Mouse (Mus musculus) lung, embryonic 14.5 days (tissue): ENCODE results near the gene Olfr1128. TPM values are rescaled to one million over a fixed set of nuclear protein-coding genes. Genes with fewer than 3 reads are reported as not detected.
"Not testable (repeated sequence)": the region's sequence is repeated elsewhere in the genome, so short reads cannot be mapped to it uniquely, and the experiment has no call there.

Experiments used
- ATAC-seq: fragments of 200-750 bp; cut with Nextera tagmentation; 2 replicates; pipeline ENCODE4 v1.8.0; 2017; ENCODE audit warnings: mild to moderate bottlenecking, moderate TSS enrichment, moderate library complexity; ENCODE audit not compliant: insufficient read depth
- DNase-seq: peaks from one replicate; pipeline ENCODE4 v3.0.0-alpha.2; 2015
- H3K27ac ChIP-seq: fragments of 300-500 bp; sonication (generic); 2 replicates; pipeline ENCODE4 v1.5.1; 2014; ENCODE audit warnings: low read depth, mild to moderate bottlenecking, moderate library complexity
- H3K27me3 ChIP-seq: fragments of 300-500 bp; sonication (generic); 2 replicates; pipeline ENCODE4 v1.6.1; 2014; ENCODE audit warnings: low read length, control low read depth; ENCODE audit not compliant: insufficient read depth
- H3K36me3 ChIP-seq: fragments of 300-500 bp; sonication (generic); 2 replicates; pipeline ENCODE4 v1.6.1; 2014; ENCODE audit warnings: control low read depth; ENCODE audit not compliant: insufficient read depth
- H3K4me1 ChIP-seq: fragments of 300-500 bp; sonication (generic); 2 replicates; pipeline ENCODE4 v1.6.1; 2014; ENCODE audit warnings: antibody characterized with exemption, control low read depth; ENCODE audit not compliant: insufficient read depth
- H3K4me2 ChIP-seq: fragments of 300-500 bp; sonication (generic); 2 replicates; pipeline ENCODE4 v1.6.1; 2014; ENCODE audit warnings: mild to moderate bottlenecking
- H3K4me3 ChIP-seq: fragments of 300-500 bp; sonication (generic); 2 replicates; pipeline ENCODE4 v1.5.1; 2014; ENCODE audit warnings: low read depth, low read length
- H3K9ac ChIP-seq: fragments of 300-500 bp; sonication (generic); 2 replicates; pipeline ENCODE4 v1.6.1; 2014
- H3K9me3 ChIP-seq: fragments of 300-500 bp; sonication (generic); 2 replicates; pipeline ENCODE4 v1.6.1; 2016; ENCODE audit warnings: low read depth, low read length, control low read depth
- CTCF ChIP-seq: IDR thresholded peaks from 2 replicates; pipeline ENCODE4 v1.5.1; 2016; ENCODE audit warnings: antibody characterized with exemption, low read depth
- WGBS: fragments of 180-500 bp; shearing (Covaris S2); extraction: QIAGEN DNeasy Blood & Tissue Kit; methylation state at CpG from one replicate; pipeline ENCODE4 v1.1.7; 2014; 5-methylcytosine and 5-hydroxymethylcytosine counted together
- polyA plus RNA-seq: library from polyadenylated mRNA; unstranded; fragments of >200 nt; fragmentation: Nextera tagmentation; extraction: Ambion mirVana; gene quantifications from 2 replicates; pipeline ENCODE4 v1.2.1, GENCODE M21; 2014

Gene Olfr1128
- polyA plus RNA-seq, 1 experiment from 2014 or later: not detected

GRCm38 (mm10) chr2:87515457-87516060 is 29.8 kb downstream of the Olfr1128 start:
- H3K9me3 ChIP-seq: no peaks in the 10 kb centered on the region
- no peak for DNase-seq
- no peaks in the 10 kb centered on the region for H3K27me3 ChIP-seq
- H3K27ac ChIP-seq: no peak overlapping the region
- no peak overlapping the region for H3K4me2 ChIP-seq
- ATAC-seq: no peak
- 66% methylated on average over 7 of the region's 8 CpGs for WGBS
- H3K36me3 ChIP-seq: no peaks in the 10 kb centered on the region
- no peak overlapping the region for H3K4me3 ChIP-seq
- no peaks in the 10 kb centered on the region for H3K4me1 ChIP-seq
- no peak for TF ChIP-seq CTCF
- H3K9ac ChIP-seq: no peak overlapping the region

GRCm38 (mm10) chr2:87515046-87515445 is 30.3 kb downstream of the Olfr1128 start:
- 89% methylated on average over 2 of the region's 2 CpGs for WGBS
- DNase-seq (no peak), ATAC-seq (no peak)
- no peak for TF ChIP-seq CTCF
- H3K36me3 ChIP-seq: no peaks in the 10 kb centered on the region
- no peak overlapping the region for H3K4me3 ChIP-seq
- H3K4me2 ChIP-seq: no peak overlapping the region
- H3K9me3 ChIP-seq: no peaks in the 10 kb centered on the region
- H3K27me3 ChIP-seq: no peaks in the 10 kb centered on the region
- H3K4me1 ChIP-seq: no peaks in the 10 kb centered on the region
- H3K9ac ChIP-seq: no peak overlapping the region
- no peak overlapping the region for H3K27ac ChIP-seq

GRCm38 (mm10) chr2:87506265-87506664 is 39.1 kb downstream of the Olfr1128 start, which contains the start of gene Pramel6:
Gene Pramel6, plus strand, starts transcription at chr2:87506565.
- Histone ChIP-seq H3K4me1 (no peaks in the 10 kb centered on the region), H3K4me3 (no peak within 1 kb of the TSS), H3K9me3 (no peaks in the 10 kb centered on the region), H3K27ac (no peak within 1 kb of the TSS), H3K36me3 (no peaks in the 10 kb centered on the region), H3K27me3 (no peaks in the 10 kb centered on the region), H3K4me2 (no peak within 1 kb of the TSS), H3K9ac (no peak within 1 kb of the TSS)
- WGBS: 81% methylated on average over 6 of the region's 6 CpGs
- DNase-seq (no peak), ATAC-seq (no peak)
- no peak for TF ChIP-seq CTCF

GRCm38 (mm10) chr2:87496993-87497392 is 48.3 kb downstream of the Olfr1128 start, which contains the start of gene Pramel7:
Gene Pramel7, minus strand, starts transcription at chr2:87497093.
- H3K4me1 ChIP-seq, H3K36me3 ChIP-seq, H3K9me3 ChIP-seq, H3K4me2 ChIP-seq, H3K27me3 ChIP-seq, H3K27ac ChIP-seq, DNase-seq, H3K4me3 ChIP-seq, ATAC-seq, H3K9ac ChIP-seq: not testable (repeated sequence)
- WGBS: 91% methylated on average over 3 of the region's 5 CpGs

Other genes starting within 250 kb of the Olfr1128 start
- gene Olfr1118, start 238.0 kb downstream of the Olfr1128 start, polyA plus RNA-seq: not detected in 2 replicates
- not detected in 2 replicates for gene Olfr1120, start 190.7 kb downstream of the Olfr1128 start, polyA plus RNA-seq
- not detected in 2 replicates for gene Olfr1121, start 175.6 kb downstream of the Olfr1128 start, polyA plus RNA-seq
- not detected in 2 replicates for gene Olfr1122, start 159.7 kb downstream of the Olfr1128 start, polyA plus RNA-seq
- not detected in 2 replicates for gene Olfr1123, start 128.9 kb downstream of the Olfr1128 start, polyA plus RNA-seq
- gene Olfr1124, start 115.3 kb downstream of the Olfr1128 start, polyA plus RNA-seq: not detected in 2 replicates
- gene Olfr1126, start 91.6 kb downstream of the Olfr1128 start, polyA plus RNA-seq: not detected in 2 replicates
- not detected in 2 replicates for gene Pramel7, start 48.4 kb downstream of the Olfr1128 start, polyA plus RNA-seq
- not detected in 2 replicates for gene Pramel6, start 39.0 kb downstream of the Olfr1128 start, polyA plus RNA-seq
- not detected in 2 replicates for gene Olfr153, start 13.7 kb downstream of the Olfr1128 start, polyA plus RNA-seq
- gene Olfr1129, start 28.4 kb upstream of the Olfr1128 start, polyA plus RNA-seq: not detected in 2 replicates
- gene Olfr1130, start 60.7 kb upstream of the Olfr1128 start, polyA plus RNA-seq: not detected in 2 replicates
- gene Olfr1131, start 81.6 kb upstream of the Olfr1128 start, polyA plus RNA-seq: not detected in 2 replicates
- not detected in 2 replicates for gene Olfr1132, start 92.0 kb upstream of the Olfr1128 start, polyA plus RNA-seq
- gene Olfr1133, start 101.8 kb upstream of the Olfr1128 start, polyA plus RNA-seq: not detected in 2 replicates
- not detected in 2 replicates for gene Olfr1134, start 112.9 kb upstream of the Olfr1128 start, polyA plus RNA-seq
- gene Olfr1135, start 128.1 kb upstream of the Olfr1128 start, polyA plus RNA-seq: not detected in 2 replicates
- not detected in 2 replicates for gene Olfr1136, start 148.4 kb upstream of the Olfr1128 start, polyA plus RNA-seq
- not detected in 2 replicates for gene Olfr1137, start 167.6 kb upstream of the Olfr1128 start, polyA plus RNA-seq
- not detected in 2 replicates for gene Olfr1138, start 194.4 kb upstream of the Olfr1128 start, polyA plus RNA-seq
- gene Olfr1140, start 198.2 kb upstream of the Olfr1128 start, polyA plus RNA-seq: not detected in 2 replicates
- not detected in 2 replicates for gene Olfr1141, start 208.4 kb upstream of the Olfr1128 start, polyA plus RNA-seq
- gene Olfr152, start 233.9 kb upstream of the Olfr1128 start, polyA plus RNA-seq: not detected in 2 replicates